Mouse (Mus musculus) heart, embryonic 15.5 days (tissue): ENCODE measurements around the gene Jchain. TPM values are rescaled to one million over a fixed set of nuclear protein-coding genes. Genes with fewer than 3 reads are reported as not detected.
"Not testable (repeated sequence)": the region's sequence is repeated elsewhere in the genome, so short reads cannot be mapped to it uniquely, and the experiment has no call there.

ENCODE experiments used
- ATAC-seq: fragments of 200-750 bp; cut with Nextera tagmentation; replicated peaks from 2 replicates; pipeline ENCODE4 v1.8.0; 2017; ENCODE audit warnings: low read depth, moderate TSS enrichment; ENCODE audit not compliant: insufficient number of reproducible peaks, insufficient read depth, low FRiP score
- H3K27ac ChIP-seq: fragments of 300-500 bp; sonication (generic); 2 replicates; pipeline ENCODE4 v1.5.1; 2015; ENCODE audit warnings: mild to moderate bottlenecking, inconsistent platforms
- H3K27me3 ChIP-seq: fragments of 300-500 bp; sonication (generic); 2 replicates; pipeline ENCODE4 v1.6.1; 2015; ENCODE audit warnings: inconsistent platforms
- H3K36me3 ChIP-seq: fragments of 300-500 bp; sonication (generic); 2 replicates; pipeline ENCODE4 v1.6.1; 2015; ENCODE audit warnings: mild to moderate bottlenecking, inconsistent platforms
- H3K4me1 ChIP-seq: fragments of 300-500 bp; sonication (generic); replicated peaks from 2 replicates; pipeline ENCODE4 v1.6.1; 2015; ENCODE audit warnings: inconsistent platforms
- H3K4me2 ChIP-seq: fragments of 300-500 bp; sonication (generic); 2 replicates; pipeline ENCODE4 v1.6.1; 2015; ENCODE audit warnings: inconsistent platforms, mild to moderate bottlenecking, moderate library complexity
- H3K4me3 ChIP-seq: fragments of 300-500 bp; sonication (generic); 2 replicates; pipeline ENCODE4 v1.5.1; 2015; ENCODE audit warnings: mild to moderate bottlenecking, inconsistent platforms
- H3K9ac ChIP-seq: fragments of 300-500 bp; sonication (generic); 2 replicates; pipeline ENCODE4 v1.6.1; 2015; ENCODE audit warnings: mild to moderate bottlenecking, inconsistent platforms
- H3K9me3 ChIP-seq: fragments of 300-500 bp; sonication (generic); replicated peaks from 2 replicates; pipeline ENCODE4 v1.6.1; 2016; ENCODE audit warnings: inconsistent platforms
- WGBS: fragments of 180-500 bp; shearing (Covaris S2); methylation state at CpG from one replicate; pipeline ENCODE4 v1.1.7; 2015; ENCODE audit warnings: mixed read lengths; 5-methylcytosine and 5-hydroxymethylcytosine counted together
- polyA plus RNA-seq: library from polyadenylated mRNA; unstranded; fragments of >200 nt; fragmentation: Nextera tagmentation; extraction: Ambion mirVana; gene quantifications from 2 replicates; pipeline ENCODE4 v1.2.1, GENCODE M21; 2015

Gene Jchain
- polyA plus RNA-seq, 1 experiment from 2014 or later, result 0.09 TPM

DNA sequence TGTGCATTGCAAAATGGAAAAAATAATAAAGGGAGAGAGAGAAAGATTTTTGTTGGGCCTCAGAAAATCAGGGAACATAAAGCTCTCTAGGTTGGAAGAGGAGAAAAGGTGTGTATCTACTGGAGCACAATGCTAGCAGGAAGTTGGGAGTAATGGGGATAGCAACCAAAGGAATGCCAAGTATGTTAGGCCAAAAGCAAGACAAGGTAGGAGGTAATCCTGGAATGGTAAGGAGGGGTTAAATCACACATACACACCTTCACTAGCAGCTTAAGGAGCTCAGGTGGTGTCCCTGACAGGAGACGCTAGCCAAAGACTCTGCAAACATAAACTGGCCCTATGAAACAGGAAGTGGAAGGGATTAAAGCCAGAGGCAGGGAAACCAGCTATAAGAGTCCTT, 31.3 kb upstream of the Jchain start:
- H3K4me3 ChIP-seq, result no peak overlapping the region
- H3K4me2 ChIP-seq, result no peak overlapping the region
- H3K27me3 ChIP-seq, result no peaks in the 10 kb centered on the region
- no peak overlapping the region for H3K27ac ChIP-seq
- peaks cover 22% of the 10 kb centered on the region for H3K4me1 ChIP-seq
- WGBS, result 45% methylated on average over 1 of the region's 1 CpGs
- peaks cover 4% of the 10 kb centered on the region; the same call in 1 of the 2 replicates for H3K36me3 ChIP-seq
- no peaks in the 10 kb centered on the region for H3K9me3 ChIP-seq
- ATAC-seq, result no peak
- H3K9ac ChIP-seq, result no peak overlapping the region

DNA sequence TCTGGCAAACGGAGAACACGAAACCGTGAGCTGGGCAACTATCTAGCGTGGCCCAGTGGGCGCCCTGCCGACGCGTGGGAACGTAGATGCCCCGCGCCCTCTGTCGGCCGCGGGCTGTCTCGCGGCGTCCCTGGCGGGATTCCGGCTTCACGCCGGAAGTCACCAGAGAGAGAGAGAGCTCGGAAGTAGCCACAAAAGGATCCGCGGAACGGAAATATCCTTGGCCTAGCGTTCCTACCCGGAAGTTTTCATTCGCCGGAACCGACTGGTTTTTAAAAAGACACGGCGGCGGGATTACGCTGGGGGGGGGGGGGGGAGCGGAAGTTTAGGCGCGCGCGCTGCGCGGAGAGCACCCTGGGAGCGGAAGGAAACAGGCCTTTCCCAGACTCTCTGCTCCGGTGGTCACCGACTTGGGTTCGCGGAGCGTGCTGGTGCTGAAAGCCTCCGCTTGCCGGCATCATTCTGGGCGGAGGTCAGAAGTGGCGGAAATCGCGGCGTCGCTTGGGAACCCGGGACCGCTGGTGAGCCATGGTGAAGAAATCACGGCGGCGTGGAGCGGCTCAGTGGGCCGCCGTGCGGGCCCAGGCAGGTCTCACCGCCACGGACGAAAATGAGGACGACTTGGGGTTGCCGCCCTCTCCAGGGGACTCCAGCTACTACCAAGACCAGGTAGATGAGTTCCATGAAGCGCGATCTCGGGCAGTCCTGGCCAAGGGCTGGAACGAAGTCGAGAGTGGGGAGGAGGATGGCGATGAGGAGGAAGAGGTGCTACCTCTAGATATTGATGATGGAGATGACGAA, 26.6 kb upstream of the Jchain start, which contains the start of gene Utp3:
TSS of gene Utp3 (plus strand) at position 377 of the 801 bp plus-strand sequence.
- ATAC-seq, result peak; percentile 94
- H3K36me3 ChIP-seq, result peaks cover 4% of the 10 kb centered on the region; the same call in 1 of the 2 replicates
- under 1% methylated on average over 76 of the region's 76 CpGs for WGBS
- H3K4me2 ChIP-seq, result peak within 1 kb of the TSS; percentile 78
- H3K4me3 ChIP-seq, result peak within 1 kb of the TSS; percentile 76
- H3K9ac ChIP-seq, result peak within 1 kb of the TSS; percentile 89
- H3K9me3 ChIP-seq, result no peaks in the 10 kb centered on the region
- peak within 1 kb of the TSS; percentile 91 for H3K27ac ChIP-seq
- H3K27me3 ChIP-seq, result no peaks in the 10 kb centered on the region
- H3K4me1 ChIP-seq, result peaks cover 22% of the 10 kb centered on the region

DNA sequence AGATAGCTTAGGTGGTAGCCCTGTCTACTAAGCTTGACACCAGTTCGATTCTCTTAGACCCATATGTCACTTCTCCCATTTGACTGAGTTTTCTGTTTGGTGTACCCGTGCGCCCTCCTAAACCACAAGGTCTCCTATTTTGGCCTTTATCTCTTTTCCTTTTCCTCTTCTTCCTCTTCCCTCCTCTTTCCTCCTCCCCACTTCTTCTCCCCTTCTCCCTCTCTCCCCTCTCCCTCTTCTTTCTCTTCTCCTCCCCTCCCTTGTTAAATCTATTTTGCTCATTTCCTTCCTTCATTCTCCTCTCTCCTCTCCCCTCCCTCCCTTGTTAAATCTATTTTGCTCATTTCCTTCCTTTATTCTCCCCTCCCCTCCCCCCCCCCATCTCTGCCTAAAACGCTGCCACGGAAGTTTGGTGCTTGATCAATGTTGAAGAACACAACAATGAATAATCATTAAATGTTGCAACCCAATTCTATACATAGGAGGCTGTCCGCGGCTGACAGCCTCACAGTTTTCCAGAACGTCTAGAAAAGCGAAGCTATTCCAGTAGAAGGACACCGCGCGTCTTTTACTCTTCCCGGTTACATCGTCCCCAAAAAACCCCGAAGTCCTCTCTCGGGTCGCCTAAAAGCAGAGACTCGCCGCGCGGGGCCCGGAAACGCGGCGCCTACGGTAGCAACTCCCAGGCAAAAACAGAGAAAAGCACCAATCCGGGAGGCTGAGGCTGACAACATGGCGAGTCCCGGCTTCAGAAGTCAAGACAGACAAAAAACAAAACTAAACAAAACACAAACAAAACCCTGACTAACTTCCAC, 25.8 kb upstream of the Jchain start:
- peaks cover 22% of the 10 kb centered on the region for H3K4me1 ChIP-seq
- 8% methylated on average over 29 of the region's 29 CpGs for WGBS

DNA sequence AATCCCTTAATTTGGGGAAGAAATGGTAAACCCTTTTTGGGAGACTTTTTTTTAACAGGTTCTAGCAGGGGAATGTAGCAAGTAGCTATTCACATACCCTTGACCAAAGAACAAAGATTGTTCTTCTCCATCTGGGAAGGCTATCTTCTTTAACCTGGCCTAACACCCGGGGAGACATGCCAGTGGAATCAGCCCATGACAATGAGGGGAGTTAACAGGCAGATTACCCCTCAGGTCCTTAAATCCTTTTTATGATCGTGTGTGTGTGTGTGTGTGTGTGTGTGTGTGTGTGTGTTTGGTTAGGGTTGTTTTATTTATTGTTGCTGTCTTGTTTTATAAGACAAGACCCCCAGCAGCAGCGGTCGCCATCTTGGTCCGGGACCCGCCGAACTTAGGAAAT, 17.8 kb upstream of the Jchain start:
- no peak for ATAC-seq
- Histone ChIP-seq H3K27ac (no peak overlapping the region), H3K4me1 (no peaks in the 10 kb centered on the region), H3K36me3 (no peaks in the 10 kb centered on the region), H3K27me3 (no peaks in the 10 kb centered on the region), H3K9ac (no peak overlapping the region), H3K4me2 (no peak overlapping the region), H3K9me3 (no peaks in the 10 kb centered on the region), H3K4me3 (no peak overlapping the region)
- WGBS, result 72% methylated on average over 7 of the region's 7 CpGs

More for the DNA sequence above, 25.8 kb upstream of the Jchain start:
- peak; percentile 33; the same call in 1 of the 2 replicates for ATAC-seq
- H3K9me3 ChIP-seq, result no peaks in the 10 kb centered on the region
- no peaks in the 10 kb centered on the region for H3K27me3 ChIP-seq
- H3K4me3 ChIP-seq, result peak overlapping the region; percentile 76
- H3K9ac ChIP-seq, result peak overlapping the region; percentile 70
- H3K27ac ChIP-seq, result peak overlapping the region; percentile 91
- H3K4me2 ChIP-seq, result peak overlapping the region; percentile 61
- H3K36me3 ChIP-seq, result peaks cover 4% of the 10 kb centered on the region; the same call in 1 of the 2 replicates

DNA sequence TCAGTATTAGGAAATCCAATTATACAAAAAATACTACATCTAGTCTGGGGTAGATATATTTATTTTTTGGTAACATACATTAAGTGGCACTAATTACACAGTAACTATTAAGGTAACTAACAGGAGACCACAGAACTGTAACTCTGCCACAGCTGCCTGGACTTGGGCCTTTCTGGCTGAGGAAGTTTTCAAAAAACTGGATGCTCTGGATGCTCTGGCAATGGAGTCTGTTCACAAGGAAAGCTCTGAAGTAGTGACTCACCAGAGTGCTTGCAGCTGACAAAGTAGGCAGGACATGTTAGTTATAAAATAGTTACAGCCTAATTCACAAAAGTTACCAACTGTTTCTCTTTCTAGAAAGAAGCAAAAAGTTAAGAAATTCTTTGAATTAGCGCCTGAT, 16.7 kb upstream of the Jchain start:
- not testable (repeated sequence) for H3K9ac ChIP-seq, H3K36me3 ChIP-seq, H3K4me3 ChIP-seq, ATAC-seq, H3K4me1 ChIP-seq, H3K27ac ChIP-seq, H3K4me2 ChIP-seq, H3K27me3 ChIP-seq, H3K9me3 ChIP-seq
- WGBS, result 84% methylated on average over 1 of the region's 1 CpGs

DNA sequence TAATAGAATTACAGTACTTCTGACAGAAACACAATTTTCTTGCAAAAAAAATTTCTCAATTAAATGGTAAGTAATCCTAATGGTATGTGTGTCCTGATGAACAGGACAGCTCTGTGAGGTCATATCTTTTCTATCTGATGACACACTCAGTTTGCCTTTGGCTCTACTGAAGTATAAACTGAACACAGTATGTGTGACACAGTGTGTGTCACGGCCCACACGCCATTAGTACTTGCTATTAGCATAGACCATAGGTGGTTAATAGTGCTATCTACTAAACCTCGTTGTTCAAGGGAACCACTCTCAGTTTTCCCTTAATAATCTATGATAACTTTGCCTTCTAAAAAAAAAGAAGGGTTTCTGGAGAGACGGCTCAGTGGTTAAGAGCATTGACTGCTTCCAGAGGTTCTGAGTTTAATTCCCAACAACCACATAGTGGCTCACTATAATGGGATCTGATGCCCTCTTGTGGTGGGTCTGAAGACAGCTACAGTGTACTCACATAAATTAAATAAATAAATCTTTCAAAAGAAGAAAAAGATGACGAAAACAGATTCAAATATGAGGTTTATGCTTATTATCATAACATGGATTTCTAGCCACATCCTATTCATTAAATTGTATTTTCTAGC, 15.1 kb upstream of the Jchain start:
- H3K27ac ChIP-seq, result no peak overlapping the region
- H3K9me3 ChIP-seq, result no peaks in the 10 kb centered on the region
- no peaks in the 10 kb centered on the region for H3K36me3 ChIP-seq
- no peak; the same call in 1 of the 2 replicates for ATAC-seq
- H3K4me2 ChIP-seq, result no peak overlapping the region
- H3K27me3 ChIP-seq, result no peaks in the 10 kb centered on the region
- no peak overlapping the region for H3K4me3 ChIP-seq
- H3K9ac ChIP-seq, result no peak overlapping the region
- H3K4me1 ChIP-seq, result no peaks in the 10 kb centered on the region
- WGBS, result 55% methylated on average over 5 of the region's 5 CpGs

DNA sequence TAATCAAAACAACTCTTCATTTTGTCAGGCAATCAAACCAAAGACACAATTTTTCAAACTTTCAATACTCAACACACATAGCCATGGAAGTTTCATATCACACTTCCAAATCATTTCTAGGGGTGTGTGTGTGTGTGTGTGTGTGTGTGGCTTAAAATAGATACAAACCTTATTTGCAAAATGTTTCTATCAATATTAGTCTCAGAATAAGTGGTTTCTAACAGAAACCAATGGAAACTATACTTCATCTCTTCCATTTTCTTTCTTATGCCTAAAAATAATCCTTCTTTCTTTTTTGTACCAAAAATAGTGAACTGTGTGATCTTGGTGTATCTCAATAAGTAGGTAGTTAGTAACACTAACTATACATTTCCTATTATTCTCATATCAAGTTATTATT, 13.2 kb upstream of the Jchain start:
- H3K27ac ChIP-seq, result no peak overlapping the region
- no peak overlapping the region for H3K4me2 ChIP-seq
- H3K4me1 ChIP-seq, result no peaks in the 10 kb centered on the region
- no peak overlapping the region for H3K4me3 ChIP-seq
- H3K27me3 ChIP-seq, result no peaks in the 10 kb centered on the region
- H3K9me3 ChIP-seq, result no peaks in the 10 kb centered on the region
- H3K36me3 ChIP-seq, result no peaks in the 10 kb centered on the region
- H3K9ac ChIP-seq, result no peak overlapping the region
- no peak for ATAC-seq

DNA sequence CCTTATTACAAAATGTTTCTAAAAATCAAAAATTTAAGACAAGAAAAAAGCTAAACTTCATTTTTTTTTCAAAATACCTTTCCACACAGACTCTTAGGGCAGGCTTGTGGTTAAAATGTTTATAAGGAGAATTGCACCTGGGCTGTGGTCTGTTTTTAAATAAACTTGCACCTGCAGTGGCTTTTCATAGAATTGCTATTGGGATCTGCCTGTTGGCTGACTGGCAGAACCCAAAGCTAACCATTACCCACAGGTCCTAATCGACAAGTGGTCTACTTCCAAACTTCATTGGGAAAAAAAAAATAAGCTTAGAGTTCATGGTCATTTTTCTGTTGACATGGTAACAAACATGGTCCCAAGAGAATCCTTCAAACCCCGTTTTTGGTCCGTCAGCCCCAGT, 7.0 kb upstream of the Jchain start:
- Histone ChIP-seq H3K4me2 (no peak overlapping the region), H3K4me1 (peaks cover 5% of the 10 kb centered on the region; the same call in 1 of the 2 replicates)

DNA sequence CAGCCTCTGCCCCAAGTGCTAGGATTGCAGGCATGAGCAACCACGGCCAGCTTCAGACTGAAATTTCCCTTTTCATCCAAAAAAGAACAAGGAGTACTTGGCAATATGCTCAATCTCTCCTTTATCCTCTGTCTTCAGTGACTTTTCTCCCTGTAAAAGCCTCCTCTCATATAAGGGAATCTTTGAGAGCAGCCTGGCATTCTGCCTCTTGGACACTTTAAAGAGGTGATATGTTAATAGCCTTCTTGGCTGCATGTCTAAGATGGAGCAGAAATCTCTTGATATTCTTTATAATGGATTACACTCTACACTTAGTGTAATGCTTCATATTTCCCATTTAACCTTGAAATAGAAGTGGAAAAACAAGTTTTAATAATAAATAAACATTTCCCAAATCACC, 3.2 kb upstream of the Jchain start:
- Histone ChIP-seq H3K27me3 (no peaks in the 10 kb centered on the region), H3K27ac (no peak overlapping the region), H3K9ac (no peak overlapping the region), H3K4me2 (no peak overlapping the region), H3K36me3 (no peaks in the 10 kb centered on the region), H3K9me3 (no peaks in the 10 kb centered on the region), H3K4me1 (peaks cover 5% of the 10 kb centered on the region; the same call in 1 of the 2 replicates), H3K4me3 (no peak overlapping the region)
- WGBS, result 44% methylated on average over 1 of the region's 1 CpGs
- no peak for ATAC-seq

More for the DNA sequence above, 7.0 kb upstream of the Jchain start:
- Histone ChIP-seq H3K4me3 (no peak overlapping the region), H3K9me3 (no peaks in the 10 kb centered on the region), H3K27ac (no peak overlapping the region), H3K27me3 (no peaks in the 10 kb centered on the region), H3K9ac (no peak overlapping the region), H3K36me3 (no peaks in the 10 kb centered on the region)
- no peak for ATAC-seq
- 60% methylated on average over 3 of the region's 3 CpGs for WGBS

DNA sequence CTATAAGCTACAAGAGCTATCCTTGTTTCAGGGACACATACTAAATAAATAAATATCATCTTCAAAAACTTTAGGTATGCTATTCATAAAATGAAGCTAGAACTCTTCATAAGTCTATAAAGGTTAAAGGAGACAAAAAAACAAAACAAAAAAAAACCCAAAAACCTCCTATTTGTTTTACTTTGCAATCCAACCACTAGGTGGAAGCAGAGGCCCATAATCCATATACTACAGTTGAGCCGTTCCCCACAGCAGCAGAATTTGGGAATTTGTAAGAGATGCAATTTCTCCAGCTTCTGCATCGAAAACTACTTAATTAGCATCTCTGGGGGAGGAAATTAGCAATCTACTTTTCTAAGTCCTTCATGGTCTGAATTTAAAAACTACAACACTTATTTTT, 8.5 kb downstream of the Jchain start:
- ATAC-seq, result no peak
- H3K4me2 ChIP-seq, result no peak overlapping the region

DNA sequence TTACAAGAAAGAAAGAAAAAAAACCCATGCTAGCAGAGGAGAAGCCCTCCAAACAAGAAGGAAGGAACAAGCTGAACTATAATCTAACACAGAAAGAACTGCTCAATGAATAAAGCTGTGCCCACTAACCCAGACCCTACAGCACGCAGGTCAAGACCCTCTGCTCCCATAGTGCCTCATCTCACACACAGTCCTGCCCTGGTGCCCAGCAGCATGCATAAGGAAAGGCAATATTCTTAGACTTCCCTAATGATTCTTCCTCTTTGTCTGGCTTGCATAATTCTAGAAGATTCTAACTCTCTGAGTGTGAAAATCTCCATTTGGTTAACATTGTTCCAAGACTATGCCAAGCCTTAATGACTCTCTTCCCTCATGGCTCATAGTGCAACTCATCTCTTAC, 18.7 kb downstream of the Jchain start:
- 88% methylated on average over 1 of the region's 1 CpGs for WGBS
- ATAC-seq, result no peak

More for the DNA sequence above, 8.5 kb downstream of the Jchain start:
- no peak overlapping the region for H3K4me3 ChIP-seq
- WGBS, result 9% methylated on average over 2 of the region's 2 CpGs
- H3K36me3 ChIP-seq, result no peaks in the 10 kb centered on the region
- H3K4me1 ChIP-seq, result no peaks in the 10 kb centered on the region
- H3K27me3 ChIP-seq, result no peaks in the 10 kb centered on the region
- H3K9ac ChIP-seq, result no peak overlapping the region
- no peak overlapping the region for H3K27ac ChIP-seq
- H3K9me3 ChIP-seq, result no peaks in the 10 kb centered on the region

More for the DNA sequence above, 18.7 kb downstream of the Jchain start:
- Histone ChIP-seq H3K4me2 (no peak overlapping the region), H3K4me1 (no peaks in the 10 kb centered on the region), H3K27me3 (no peaks in the 10 kb centered on the region), H3K36me3 (no peaks in the 10 kb centered on the region), H3K9me3 (no peaks in the 10 kb centered on the region), H3K9ac (no peak overlapping the region), H3K27ac (no peak overlapping the region), H3K4me3 (no peak overlapping the region)
